Mouse (Mus musculus): Measurements from ENCODE around the gene Atg9b.

- peak; percentile 57; the same call in 1 of the 2 replicates for TF ChIP-seq CTCF (conservative IDR thresholded peaks at IDR 0.05; ENCODE audit: insufficient read depth, insufficient read length, low read depth, low read length)
- TF ChIP-seq POLR2A (IDR thresholded peaks at IDR 0.05; ENCODE audit: low read depth, low read length) = no peak
These were observed 34.5 kb downstream of the Atg9b start for GRCm38 (mm10) chr5:24357461-24357860.
